Mouse (Mus musculus) spleen, adult 18-20 months (tissue): ENCODE results near the gene Prss28.

ENCODE experiments used
- DNase-seq, 2 experiments: peaks; one replicate each; pipeline ENCODE4 v3.0.0; 2022; ENCODE audit warnings: mixed read lengths in 2 of 2

The Prss28 gene

DNA sequence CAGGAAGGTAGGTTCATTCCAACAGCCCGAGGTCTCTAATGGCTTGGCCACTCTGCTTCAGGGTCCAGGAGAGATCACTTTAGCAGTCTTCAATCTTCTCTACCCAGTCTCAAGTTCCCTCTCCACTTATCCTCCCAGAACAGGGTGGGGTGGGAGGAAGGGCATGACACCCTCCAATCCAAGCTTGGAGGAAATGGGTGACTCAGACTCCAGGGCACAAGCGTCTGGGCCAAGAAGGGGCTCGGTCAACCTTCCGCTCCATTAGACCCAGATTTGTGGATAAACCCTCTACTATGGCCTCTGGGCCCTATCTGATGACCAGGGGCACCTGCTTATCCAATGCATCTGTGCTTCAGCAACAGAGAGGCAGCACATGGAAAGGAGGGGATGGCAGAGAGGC, 37.0 kb downstream of the Prss28 start, which contains the start of gene Tpsab1:
Gene Tpsab1, minus strand, starts transcription at position 101 of the 400 bp plus-strand sequence.
- DNase-seq, result no peak

- DNase-seq, result no peak
Measured at GRCm38 (mm10) chr17:25361291-25361690, 52.8 kb downstream of the Prss28 start.
